Mouse (Mus musculus): ENCODE measurements around the gene Gpsm3. TPM values are rescaled to one million over a fixed set of nuclear protein-coding genes. Genes with fewer than 3 reads are reported as not detected.
"Not testable (repeated sequence)": the region's sequence is repeated elsewhere in the genome, so short reads cannot be mapped to it uniquely, and the experiment has no call there.

Gpsm3 gene
- polyA plus RNA-seq (2012; rRNA removed): 9.5 and 12.6 TPM in 2 replicates

DNA sequence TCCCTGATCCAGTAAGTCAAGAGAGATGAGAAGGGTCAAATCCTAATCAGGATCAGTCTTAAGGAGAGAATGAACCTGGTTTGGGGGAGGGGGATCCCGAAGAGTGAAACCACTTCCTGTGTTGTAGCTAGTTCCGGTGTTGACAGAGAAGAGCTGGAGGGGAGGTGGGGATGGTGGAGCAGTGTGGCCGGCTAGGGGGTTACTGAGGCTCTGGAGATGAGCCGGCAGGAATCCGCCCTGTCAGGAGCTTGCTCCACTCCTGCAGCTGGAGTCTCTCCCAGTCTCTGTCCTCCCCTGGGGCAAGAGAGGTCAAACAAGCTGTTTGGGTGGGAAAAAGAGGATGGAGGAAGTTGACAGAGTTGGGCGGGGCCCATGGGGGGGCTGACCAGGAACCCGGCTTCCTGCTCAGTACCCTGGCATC is at the start of gene Gpsm3:
Gpsm3 (plus strand) TSS at position 126 of the 421 bp plus-strand sequence.
- no peak for DNase-seq (ENCODE audit: low spot score)

DNA sequence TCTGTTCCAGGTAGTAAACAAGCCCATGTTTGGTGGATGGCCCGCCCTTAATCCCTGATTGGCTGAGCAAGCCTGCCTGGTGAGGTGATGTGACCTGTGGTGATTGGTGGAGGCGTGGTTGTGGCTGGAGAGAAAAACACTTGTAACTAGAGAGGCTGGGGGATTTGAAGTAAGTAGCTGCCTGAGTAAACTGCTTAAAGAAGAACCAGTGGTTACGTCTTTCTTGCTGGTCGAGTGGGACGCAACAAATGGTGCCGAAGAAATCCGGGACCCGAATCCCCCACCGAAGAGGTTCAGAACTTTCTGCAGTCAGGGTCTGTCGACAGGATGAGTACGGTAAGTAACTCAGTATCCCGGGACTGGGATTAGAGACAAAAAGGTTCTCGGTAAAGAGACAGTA is 46.0 kb upstream of the Gpsm3 start:
- DNase-seq (ENCODE audit: low spot score): not testable (repeated sequence)

DNA sequence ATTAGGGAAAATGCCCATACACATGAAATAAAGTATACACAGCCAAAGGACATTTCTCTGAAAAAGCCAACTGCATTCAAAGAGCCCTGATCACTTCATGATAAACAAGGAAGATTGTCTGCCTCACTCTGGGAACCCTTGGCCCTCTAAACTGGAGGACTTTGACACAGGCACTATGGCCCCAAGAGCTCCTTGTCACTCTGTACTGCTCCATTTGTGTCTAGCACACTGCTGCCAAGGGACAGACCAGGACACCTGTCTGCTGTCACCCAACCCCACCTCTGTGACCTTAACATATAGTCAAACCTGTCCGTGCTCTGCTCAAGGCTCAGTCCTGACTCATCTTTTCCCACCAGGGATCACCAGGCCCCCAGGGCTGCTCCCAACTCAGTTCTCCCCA is 42.8 kb upstream of the Gpsm3 start:
- DNase-seq (ENCODE audit: low spot score): no peak

DNA sequence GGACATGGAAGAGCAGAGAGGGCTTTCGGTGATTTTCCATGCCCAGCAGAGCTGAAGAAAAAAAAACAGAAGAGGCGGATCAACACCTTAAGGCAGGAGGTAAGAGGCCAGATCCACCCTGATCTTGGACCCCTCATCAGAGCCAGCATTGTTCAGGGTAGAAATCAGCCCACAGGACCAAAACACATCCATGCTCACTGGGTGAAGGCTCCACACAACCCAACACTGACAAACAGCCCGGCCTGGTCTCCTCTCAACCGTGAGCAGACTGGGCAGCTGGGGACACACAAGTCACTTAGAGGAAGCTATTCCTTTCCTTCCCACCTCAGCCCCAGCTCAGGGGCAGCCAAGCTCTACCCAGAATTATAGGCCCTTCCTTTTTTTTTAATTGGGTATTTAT is 42.0 kb upstream of the Gpsm3 start:
- DNase-seq (ENCODE audit: low spot score): no peak

DNA sequence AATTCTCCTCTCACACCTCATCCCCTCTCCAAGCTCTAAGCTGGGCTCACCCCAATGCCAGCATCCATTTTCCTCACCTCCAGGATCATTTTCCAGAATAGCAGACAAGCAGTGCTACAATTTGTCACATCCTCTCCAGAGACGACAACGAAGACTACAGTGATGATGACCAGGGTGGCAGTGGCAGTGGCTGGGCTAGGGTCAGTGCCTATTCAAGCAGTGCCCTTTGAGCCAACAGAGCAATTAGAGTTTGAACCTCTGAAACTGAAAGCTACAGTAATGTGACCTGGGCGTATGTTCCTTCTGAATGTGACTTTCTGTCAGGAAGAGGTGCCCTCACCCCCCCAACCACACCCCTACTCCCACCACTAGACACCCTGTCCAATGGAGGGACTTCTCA is 40.5 kb upstream of the Gpsm3 start:
- DNase-seq (ENCODE audit: low spot score): no peak

DNA sequence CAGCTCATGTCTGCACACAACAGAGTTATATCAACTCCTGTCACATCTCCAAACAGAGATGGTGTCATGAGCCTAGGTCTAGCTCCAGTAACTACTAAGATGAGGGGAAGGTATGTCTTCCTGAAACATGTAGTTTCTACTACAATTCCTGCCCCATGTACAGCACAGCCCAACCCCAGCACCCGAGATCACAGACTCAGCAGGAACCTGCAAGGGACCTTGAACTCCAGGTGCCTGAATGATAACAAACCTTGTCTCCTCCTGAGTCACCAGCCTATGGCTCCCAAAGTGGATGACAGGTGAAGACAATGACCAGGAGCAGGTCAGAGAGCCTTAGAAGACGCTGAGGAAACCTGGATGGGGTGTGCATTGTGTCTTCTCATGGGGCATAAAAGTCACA is 39.8 kb upstream of the Gpsm3 start:
- DNase-seq (ENCODE audit: low spot score): no peak

DNA sequence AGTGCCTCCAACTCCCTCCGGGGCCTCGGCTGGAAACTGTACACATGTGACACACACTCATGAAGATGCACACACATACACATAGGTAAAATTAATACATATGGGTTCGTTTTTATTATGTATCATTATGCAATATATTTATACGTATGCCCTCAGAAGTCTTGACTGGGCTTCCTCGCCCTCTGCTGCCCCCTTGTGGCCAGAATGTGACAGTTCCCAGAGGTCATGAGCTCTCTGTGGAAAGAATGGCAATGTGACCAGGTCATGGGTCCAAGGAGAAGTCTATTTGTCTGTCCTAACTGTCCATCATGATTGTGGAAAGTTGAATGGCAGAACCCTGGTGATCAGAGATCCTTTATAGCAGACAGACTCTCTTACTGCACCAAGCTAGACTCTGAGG is 34.1 kb upstream of the Gpsm3 start:
- peak; percentile 71 for DNase-seq (ENCODE audit: low spot score)

DNA sequence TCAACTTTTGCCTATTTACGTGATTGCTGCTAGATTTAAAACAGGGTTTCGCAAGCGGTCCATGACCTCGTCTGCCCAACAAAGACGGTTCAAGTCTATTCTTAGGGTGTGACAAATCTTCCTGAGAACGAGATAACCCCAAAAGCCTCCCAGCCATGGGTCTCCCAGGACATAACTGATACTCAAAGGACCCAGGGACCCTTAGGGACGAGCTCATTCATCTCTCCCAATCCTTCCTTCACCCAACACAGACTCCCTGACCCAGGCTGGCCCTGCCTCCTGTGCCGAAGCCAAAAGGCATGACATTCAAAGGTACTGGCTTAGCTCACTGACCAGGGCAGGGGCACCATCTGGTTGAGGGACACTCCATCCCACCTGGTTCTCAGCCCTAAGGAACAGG is 33.2 kb upstream of the Gpsm3 start:
- no peak for DNase-seq (ENCODE audit: low spot score)

DNA sequence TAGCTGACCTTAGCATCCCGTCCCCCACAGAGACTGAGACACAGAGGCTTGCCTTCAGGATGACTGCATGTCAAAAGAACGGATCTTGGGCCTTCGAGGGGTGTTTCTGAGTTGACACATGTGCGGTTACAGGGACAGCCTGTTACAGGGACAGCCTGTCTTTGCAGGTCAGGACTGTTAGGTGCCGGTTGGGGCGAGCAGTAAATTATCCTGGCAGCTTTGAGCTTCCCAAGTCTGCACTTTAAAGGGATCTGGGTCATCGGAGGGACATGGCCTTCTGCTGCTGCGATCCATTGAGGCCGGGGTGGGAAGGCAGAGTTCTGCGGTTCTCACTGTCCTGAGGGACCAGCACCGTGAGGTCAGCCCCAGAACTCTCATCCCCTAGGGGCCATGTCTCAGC is 32.2 kb upstream of the Gpsm3 start:
- DNase-seq (ENCODE audit: low spot score): no peak

DNA sequence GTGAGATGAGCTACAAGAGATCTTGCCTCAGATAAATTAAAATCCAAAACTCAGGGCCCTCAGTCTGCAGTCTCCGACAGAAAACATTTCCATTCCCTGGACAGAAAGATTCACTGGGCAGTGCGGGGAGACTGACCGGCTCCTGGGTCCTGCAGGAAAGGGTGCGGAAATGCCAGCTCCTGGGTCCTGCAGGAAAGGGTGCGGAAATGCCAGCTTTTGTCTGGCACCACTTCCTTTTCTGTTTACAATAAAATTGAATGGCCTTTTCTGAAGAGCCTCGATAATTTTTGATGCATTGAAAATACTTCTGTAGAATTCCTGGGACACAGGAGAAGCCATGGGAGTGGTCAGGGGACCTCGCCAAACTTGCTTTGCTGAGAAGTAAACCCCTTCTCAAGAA is 30.5 kb upstream of the Gpsm3 start:
- no peak for DNase-seq (ENCODE audit: low spot score)

DNA sequence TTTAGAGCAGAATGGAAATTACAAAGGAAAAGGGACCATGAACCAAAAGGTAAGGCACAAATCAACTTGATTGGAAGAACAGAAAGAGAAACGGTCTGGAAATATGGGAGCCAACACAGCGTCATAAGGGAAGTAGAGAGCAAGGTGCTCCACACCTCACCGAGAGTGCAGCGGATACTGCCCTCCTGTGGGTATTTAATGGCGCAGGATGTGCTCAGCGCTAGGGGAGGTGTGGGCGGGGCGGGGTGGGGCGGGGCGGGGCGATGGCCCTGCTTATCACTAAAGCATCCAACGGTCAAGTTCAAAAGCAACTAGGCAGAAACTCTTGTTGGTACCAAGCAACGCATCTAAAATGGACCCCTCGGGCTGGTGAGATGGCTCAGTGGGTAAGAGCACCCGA is 29.7 kb upstream of the Gpsm3 start:
- no peak for DNase-seq (ENCODE audit: low spot score)

DNA sequence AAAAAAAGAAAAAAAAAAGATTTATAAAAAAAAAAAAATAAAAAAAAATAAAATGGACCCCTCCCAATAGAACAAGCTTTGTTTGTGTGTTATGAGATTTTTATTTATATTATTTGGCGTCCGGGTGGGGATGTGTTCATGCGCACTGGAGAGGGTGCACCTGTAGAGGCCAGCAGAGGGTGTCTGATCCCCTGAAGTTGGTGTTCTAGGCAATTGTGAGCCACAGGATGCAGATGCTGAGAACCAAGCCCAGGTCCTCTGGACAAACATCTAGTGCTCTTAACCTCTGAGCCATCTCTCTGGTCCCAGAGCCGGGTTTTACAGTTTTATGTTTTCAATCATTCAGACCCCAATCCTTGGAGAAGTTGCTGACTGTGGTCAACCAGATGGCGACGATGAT is 29.2 kb upstream of the Gpsm3 start:
- no peak for DNase-seq (ENCODE audit: low spot score)

DNA sequence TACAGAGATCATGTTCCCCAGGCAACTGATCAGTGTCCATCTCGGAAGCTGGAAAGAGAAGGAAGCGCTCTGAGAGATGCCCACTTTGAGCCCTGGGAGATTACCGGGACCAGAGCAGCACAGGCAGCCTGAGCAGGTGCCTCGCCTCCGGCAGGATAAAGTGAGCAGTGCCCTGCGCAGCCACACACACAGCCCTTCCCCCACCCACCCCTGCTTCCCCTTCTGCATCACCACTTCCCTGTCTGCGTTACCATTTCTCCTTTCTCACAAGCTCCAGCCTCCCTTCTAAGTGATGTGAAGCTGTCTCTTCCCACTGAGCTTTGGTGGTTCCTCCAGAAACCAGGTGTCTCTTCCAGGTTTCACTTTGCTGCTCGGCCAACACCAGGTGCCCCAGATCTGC is 28.4 kb upstream of the Gpsm3 start:
- DNase-seq (ENCODE audit: low spot score): no peak

DNA sequence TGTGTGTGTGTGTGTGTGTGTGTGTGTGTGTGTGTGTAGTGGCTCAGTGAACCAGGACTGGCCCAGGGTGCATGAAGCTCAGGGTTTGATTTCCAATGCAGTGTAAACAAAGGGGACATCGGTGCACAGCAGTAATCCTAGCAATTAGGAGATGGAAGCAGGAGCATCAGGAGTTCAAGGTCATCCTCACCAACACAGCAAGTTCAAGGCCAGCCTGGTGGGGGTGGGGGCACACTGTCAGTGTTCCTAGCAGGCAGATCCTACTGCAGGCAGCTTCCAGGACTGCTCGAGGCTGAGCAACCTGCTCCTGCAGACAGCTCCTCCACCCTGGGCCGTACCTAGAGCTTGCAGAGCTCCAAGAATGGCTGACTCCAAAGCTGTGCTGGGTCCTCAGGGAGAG is 27.0 kb upstream of the Gpsm3 start:
- no peak for DNase-seq (ENCODE audit: low spot score)

DNA sequence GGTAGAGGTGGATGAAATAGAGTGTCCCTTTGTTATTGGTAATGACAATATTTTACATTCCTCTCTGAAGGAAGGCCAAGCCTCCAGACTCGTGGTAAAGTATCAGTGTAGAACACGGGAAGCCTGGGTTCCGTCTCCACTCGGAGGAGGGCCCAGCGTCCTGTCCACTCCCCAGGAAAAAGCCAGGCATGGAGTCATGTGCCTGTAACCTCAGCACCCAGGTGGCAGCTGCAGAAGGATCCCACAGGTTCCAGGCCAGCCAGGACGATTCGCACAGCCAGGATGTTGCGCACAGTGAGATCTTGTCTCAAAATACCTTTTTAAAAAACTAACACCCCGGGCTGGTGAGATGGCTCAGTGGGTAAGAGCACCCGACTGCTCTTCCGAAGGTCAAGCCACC is 26.3 kb upstream of the Gpsm3 start:
- DNase-seq (ENCODE audit: low spot score): no peak

DNA sequence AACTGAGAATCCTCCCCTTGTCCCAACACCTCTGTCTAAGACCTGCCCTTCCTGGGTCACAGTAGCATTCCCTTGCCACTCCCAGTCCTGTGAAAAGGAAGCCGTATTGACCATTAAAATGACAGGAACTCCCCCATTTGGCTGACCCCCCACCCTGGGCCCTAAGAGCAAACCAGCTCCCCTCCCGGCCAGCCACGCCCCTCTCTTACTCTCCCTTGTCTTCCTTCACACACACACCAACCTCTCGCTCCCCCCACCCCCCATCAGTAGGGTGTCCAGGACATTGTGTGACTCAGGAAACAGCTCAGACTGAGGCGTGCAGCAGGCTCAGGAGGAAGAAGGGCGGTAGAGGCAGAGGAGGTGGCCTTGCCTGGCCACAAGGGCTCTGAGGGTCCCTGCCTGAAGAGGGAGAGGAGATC is 25.6 kb upstream of the Gpsm3 start, which contains the start of gene Notch4:
Notch4 (plus strand) TSS at position 266 of the 419 bp plus-strand sequence.
- no peak for DNase-seq (ENCODE audit: low spot score)

DNA sequence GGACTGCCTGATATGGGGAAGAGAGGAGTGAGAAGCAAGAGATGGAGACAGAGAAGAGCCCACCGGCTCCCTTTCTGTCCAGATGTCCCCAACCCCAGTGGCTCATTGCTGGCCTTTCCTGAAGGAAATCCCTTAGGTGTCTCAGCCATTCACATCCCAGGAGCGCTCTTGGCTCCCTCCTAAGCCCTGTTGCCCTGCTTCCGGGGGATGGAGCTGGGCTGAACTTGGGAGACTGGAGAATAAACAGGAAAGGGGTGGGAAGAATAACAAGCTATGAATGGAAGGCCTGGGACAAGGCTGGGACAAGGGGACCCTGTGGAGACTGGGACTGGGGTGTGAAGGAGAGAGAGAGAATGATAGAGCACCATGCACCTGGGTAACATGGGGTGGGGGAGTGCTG is 24.8 kb upstream of the Gpsm3 start:
- DNase-seq (ENCODE audit: low spot score): no peak

DNA sequence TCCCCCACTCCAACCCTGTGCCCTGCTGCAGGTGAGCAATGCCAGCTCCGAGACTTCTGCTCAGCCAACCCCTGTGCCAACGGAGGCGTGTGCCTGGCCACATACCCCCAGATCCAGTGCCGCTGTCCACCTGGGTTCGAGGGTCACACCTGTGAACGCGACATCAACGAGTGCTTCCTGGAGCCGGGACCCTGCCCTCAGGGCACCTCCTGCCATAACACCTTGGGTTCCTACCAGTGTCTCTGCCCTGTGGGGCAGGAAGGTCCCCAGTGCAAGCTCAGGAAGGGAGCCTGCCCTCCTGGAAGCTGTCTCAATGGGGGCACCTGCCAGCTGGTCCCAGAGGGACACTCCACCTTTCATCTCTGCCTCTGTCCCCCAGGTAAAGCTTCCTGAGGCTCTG is 22.3 kb upstream of the Gpsm3 start:
- DNase-seq (ENCODE audit: low spot score): no peak

DNA sequence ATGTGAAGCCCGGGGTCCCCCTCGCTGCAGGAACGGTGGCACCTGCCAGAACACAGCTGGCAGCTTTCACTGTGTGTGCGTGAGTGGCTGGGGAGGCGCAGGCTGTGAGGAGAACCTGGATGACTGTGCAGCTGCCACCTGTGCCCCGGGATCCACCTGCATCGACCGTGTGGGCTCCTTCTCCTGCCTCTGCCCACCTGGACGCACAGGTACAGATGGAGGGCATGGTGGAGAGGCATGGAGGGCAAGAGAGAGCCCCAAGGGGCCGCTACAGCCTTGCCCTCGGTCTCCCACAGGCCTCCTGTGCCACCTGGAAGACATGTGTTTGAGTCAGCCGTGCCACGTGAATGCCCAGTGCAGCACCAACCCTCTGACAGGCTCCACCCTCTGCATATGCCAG is 21.2 kb upstream of the Gpsm3 start:
- no peak for DNase-seq (ENCODE audit: low spot score)

DNA sequence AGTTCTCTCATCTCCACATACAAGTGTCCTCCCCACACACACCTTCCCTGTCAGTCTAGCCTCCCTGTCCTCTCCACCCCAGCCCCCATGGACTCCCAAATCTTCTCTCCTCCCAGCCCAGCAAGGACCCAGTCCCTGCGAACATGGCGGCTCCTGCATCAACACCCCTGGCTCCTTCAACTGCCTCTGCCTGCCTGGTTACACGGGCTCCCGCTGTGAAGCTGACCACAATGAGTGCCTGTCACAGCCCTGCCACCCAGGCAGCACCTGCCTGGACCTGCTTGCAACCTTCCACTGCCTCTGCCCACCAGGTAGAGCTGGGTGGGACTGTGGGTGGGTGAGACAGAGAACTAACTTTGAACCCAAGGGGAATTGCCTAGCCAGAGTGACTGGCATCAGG is 19.7 kb upstream of the Gpsm3 start:
- no peak for DNase-seq (ENCODE audit: low spot score)

DNA sequence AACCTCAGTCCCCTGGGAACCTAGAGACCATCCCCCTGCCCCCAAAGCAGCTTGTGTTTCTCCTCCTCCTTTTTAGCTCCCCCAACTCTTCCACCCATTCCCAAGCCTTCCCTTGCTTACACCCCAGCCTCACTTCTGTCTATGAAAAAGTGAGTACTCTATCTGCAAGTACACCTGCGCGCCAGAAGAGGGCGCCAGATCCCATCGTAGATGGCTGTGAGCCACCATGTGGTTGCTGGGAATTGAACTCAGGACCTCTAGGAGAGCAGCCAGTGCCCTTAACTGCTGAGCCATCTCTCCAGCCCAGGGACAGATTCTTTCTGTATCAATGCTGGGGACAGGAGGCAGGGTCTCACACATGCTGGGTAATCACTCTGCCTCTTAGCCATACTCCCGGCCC is 17.7 kb upstream of the Gpsm3 start:
- no peak for DNase-seq (ENCODE audit: low spot score)

DNA sequence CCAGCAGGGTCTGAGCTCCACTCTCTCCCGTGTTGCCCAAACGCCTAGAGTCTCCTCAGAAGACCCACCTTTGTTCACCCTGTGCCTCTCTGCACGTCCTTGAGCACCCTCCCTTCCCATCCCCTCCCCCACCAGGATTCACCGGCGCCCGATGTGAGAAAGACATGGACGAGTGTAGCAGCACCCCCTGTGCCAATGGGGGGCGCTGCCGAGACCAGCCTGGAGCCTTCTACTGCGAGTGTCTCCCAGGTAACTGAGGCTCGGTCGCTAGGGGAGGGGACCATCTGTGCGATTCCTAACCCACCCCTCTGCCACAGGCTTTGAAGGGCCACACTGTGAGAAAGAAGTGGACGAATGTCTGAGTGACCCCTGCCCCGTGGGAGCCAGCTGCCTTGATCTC is 17.2 kb upstream of the Gpsm3 start:
- no peak for DNase-seq (ENCODE audit: low spot score)

DNA sequence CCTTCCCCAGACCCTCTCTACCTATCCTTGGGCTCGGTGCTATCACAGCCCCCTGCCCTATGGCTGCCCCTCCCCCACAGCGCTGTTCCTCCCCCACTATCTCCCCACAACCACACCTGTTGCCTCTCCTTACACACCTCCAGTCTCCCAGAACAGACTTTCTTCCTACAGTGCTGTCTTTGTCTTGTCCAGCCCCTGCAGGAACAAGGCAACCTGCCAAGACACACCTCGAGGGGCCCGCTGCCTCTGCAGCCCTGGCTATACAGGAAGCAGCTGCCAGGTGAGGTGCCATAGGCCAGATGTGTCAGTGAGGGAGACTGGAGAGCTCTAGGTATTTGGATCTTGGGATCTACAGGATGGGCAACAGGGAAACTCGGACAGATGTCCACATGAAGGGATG is 13.0 kb upstream of the Gpsm3 start:
- DNase-seq (ENCODE audit: low spot score): no peak

DNA sequence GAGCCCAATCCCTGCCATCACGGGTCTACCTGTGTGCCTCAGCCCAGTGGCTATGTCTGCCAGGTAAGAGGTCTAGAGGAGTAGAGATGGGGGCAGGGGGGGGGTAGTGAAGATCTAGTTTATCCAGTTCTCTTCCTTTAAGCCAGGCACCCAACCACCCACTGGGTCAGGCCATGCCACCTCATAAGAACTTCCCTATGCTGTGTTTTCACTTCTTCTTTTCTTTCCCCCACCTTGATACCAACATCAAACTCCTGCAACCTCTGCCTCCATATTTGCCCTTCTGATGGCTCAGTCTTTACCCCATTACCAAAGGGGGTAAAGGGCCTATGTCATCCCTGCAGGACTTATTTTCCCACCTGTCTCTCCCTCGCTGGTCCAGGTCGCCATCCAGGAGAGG is 11.5 kb upstream of the Gpsm3 start:
- DNase-seq (ENCODE audit: low spot score): no peak

DNA sequence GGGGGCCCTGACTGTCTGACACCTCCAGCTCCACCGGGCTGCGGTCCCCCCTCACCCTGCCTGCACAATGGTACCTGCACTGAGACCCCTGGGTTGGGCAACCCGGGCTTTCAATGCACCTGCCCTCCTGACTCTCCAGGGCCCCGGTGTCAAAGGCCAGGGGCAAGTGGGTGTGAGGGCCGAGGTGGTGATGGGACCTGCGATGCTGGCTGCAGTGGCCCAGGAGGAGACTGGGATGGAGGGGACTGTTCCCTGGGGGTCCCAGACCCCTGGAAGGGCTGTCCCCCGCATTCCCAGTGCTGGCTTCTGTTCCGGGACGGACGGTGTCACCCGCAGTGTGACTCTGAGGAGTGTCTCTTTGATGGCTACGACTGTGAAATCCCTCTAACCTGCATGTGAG is 7.1 kb upstream of the Gpsm3 start:
- DNase-seq (ENCODE audit: low spot score): no peak

Data from urinary bladder, adult 2 months (tissue).